Mouse (Mus musculus): ENCODE data around the gene Vmp1. TPM values are rescaled to one million over a fixed set of nuclear protein-coding genes. Genes with fewer than 3 reads are reported as not detected.

Gene Vmp1
- polyA plus RNA-seq, 1 experiment from 2014 or later: 95.0 TPM

GRCm38 (mm10) chr11:86681423-86681822 lies 2.2 kb downstream of the Vmp1 start:
- no peak overlapping the region for H3K4me2 ChIP-seq (ENCODE audit: low read depth, low read length)
- 74% methylated on average over 3 of the region's 3 CpGs for WGBS
- no peak overlapping the region for H3K9ac ChIP-seq (ENCODE audit: low read length)
- no peak for ATAC-seq (replicated peaks; ENCODE audit: extremely low read depth, insufficient read depth, low FRiP score)
- H3K27ac ChIP-seq (ENCODE audit: low read length): no peak overlapping the region
- no peak overlapping the region for H3K4me3 ChIP-seq (ENCODE audit: low read length)
- no peaks in the 10 kb centered on the region for H3K36me3 ChIP-seq (ENCODE audit: control insufficient read depth, insufficient read depth)
- H3K4me1 ChIP-seq (ENCODE audit: control insufficient read depth, insufficient read depth, low read length): peaks cover 27% of the 10 kb centered on the region
- H3K27me3 ChIP-seq (ENCODE audit: control insufficient read depth, insufficient read depth, low read length): no peaks in the 10 kb centered on the region
- no peaks in the 10 kb centered on the region for H3K9me3 ChIP-seq (replicated peaks; ENCODE audit: control insufficient read depth, low read length)

GRCm38 (mm10) chr11:86680729-86681128 lies 2.9 kb downstream of the Vmp1 start:
- no peak for ATAC-seq (replicated peaks; ENCODE audit: extremely low read depth, insufficient read depth, low FRiP score)
- WGBS: 93% methylated on average over 3 of the region's 3 CpGs
- no peak overlapping the region for H3K27ac ChIP-seq (ENCODE audit: low read length)
- H3K4me3 ChIP-seq (ENCODE audit: low read length): no peak overlapping the region
- H3K9ac ChIP-seq (ENCODE audit: low read length): no peak overlapping the region
- no peaks in the 10 kb centered on the region for H3K27me3 ChIP-seq (ENCODE audit: control insufficient read depth, insufficient read depth, low read length)
- peaks cover 25% of the 10 kb centered on the region for H3K4me1 ChIP-seq (ENCODE audit: control insufficient read depth, insufficient read depth, low read length)
- H3K9me3 ChIP-seq (replicated peaks; ENCODE audit: control insufficient read depth, low read length): no peaks in the 10 kb centered on the region
- no peaks in the 10 kb centered on the region for H3K36me3 ChIP-seq (ENCODE audit: control insufficient read depth, insufficient read depth)
- H3K4me2 ChIP-seq (ENCODE audit: low read depth, low read length): no peak overlapping the region

DNA sequence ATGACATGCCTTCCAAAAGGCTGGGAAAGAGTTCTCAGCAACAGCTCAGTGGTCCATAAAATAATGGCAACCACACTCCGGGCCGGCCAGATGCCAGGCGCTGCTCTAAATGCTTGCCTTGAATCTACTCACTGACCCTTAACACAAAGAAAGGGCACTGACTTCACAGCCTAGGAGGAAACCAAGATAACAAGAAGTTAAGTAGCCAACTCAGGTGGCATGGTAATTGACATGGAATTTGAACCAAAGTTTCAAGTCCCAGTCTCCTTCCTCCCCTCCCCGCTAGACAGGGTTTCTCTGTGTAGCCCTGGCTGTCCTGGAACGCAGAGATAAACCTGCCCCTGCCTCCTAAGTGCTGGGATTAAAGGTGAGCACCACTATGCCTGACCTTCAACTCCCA lies 4.7 kb downstream of the Vmp1 start:
- 65% methylated on average over 5 of the region's 5 CpGs for WGBS
- Histone ChIP-seq H3K9me3 (replicated peaks; ENCODE audit: control insufficient read depth, low read length) (no peaks in the 10 kb centered on the region), H3K4me2 (ENCODE audit: low read depth, low read length) (no peak overlapping the region), H3K4me1 (ENCODE audit: control insufficient read depth, insufficient read depth, low read length) (peaks cover 13% of the 10 kb centered on the region), H3K9ac (ENCODE audit: low read length) (no peak overlapping the region), H3K27me3 (ENCODE audit: control insufficient read depth, insufficient read depth, low read length) (no peaks in the 10 kb centered on the region), H3K27ac (ENCODE audit: low read length) (no peak overlapping the region), H3K4me3 (ENCODE audit: low read length) (no peak overlapping the region), H3K36me3 (ENCODE audit: control insufficient read depth, insufficient read depth) (no peaks in the 10 kb centered on the region)
- ATAC-seq (replicated peaks; ENCODE audit: extremely low read depth, insufficient read depth, low FRiP score): no peak

- Histone ChIP-seq H3K9me3 (replicated peaks; ENCODE audit: control insufficient read depth, low read length) (no peaks in the 10 kb centered on the region), H3K27me3 (ENCODE audit: control insufficient read depth, insufficient read depth, low read length) (no peaks in the 10 kb centered on the region), H3K36me3 (ENCODE audit: control insufficient read depth, insufficient read depth) (no peaks in the 10 kb centered on the region), H3K4me1 (ENCODE audit: control insufficient read depth, insufficient read depth, low read length) (peaks cover 8% of the 10 kb centered on the region; the same call in 1 of the 2 replicates), H3K27ac (ENCODE audit: low read length) (no peak overlapping the region), H3K4me2 (ENCODE audit: low read depth, low read length) (no peak overlapping the region), H3K9ac (ENCODE audit: low read length) (no peak overlapping the region), H3K4me3 (ENCODE audit: low read length) (no peak overlapping the region)
- ATAC-seq (replicated peaks; ENCODE audit: extremely low read depth, insufficient read depth, low FRiP score): no peak
- 84% methylated on average over 4 of the region's 4 CpGs for WGBS
Observed at GRCm38 (mm10) chr11:86675520-86675919, 8.1 kb downstream of the Vmp1 start.

- Histone ChIP-seq H3K9me3 (replicated peaks; ENCODE audit: control insufficient read depth, low read length) (no peaks in the 10 kb centered on the region), H3K4me2 (ENCODE audit: low read depth, low read length) (no peak overlapping the region), H3K9ac (ENCODE audit: low read length) (no peak overlapping the region), H3K27ac (ENCODE audit: low read length) (no peak overlapping the region), H3K27me3 (ENCODE audit: control insufficient read depth, insufficient read depth, low read length) (no peaks in the 10 kb centered on the region), H3K4me1 (ENCODE audit: control insufficient read depth, insufficient read depth, low read length) (peaks cover 8% of the 10 kb centered on the region; the same call in 1 of the 2 replicates), H3K4me3 (ENCODE audit: low read length) (no peak overlapping the region), H3K36me3 (ENCODE audit: control insufficient read depth, insufficient read depth) (no peaks in the 10 kb centered on the region)
- 60% methylated on average over 3 of the region's 3 CpGs for WGBS
- ATAC-seq (replicated peaks; ENCODE audit: extremely low read depth, insufficient read depth, low FRiP score): no peak
Observed at GRCm38 (mm10) chr11:86672772-86673171, 10.9 kb downstream of the Vmp1 start.

GRCm38 (mm10) chr11:86671041-86671675 lies 12.5 kb downstream of the Vmp1 start:
- H3K27ac ChIP-seq (ENCODE audit: low read length): peak overlapping the region; percentile 21; the same call in 1 of the 2 replicates
- no peaks in the 10 kb centered on the region for H3K9me3 ChIP-seq (replicated peaks; ENCODE audit: control insufficient read depth, low read length)
- H3K4me1 ChIP-seq (ENCODE audit: control insufficient read depth, insufficient read depth, low read length): peaks cover 8% of the 10 kb centered on the region; the same call in 1 of the 2 replicates
- H3K36me3 ChIP-seq (ENCODE audit: control insufficient read depth, insufficient read depth): no peaks in the 10 kb centered on the region
- WGBS: 34% methylated on average over 3 of the region's 3 CpGs
- H3K27me3 ChIP-seq (ENCODE audit: control insufficient read depth, insufficient read depth, low read length): no peaks in the 10 kb centered on the region
- no peak for ATAC-seq (replicated peaks; ENCODE audit: extremely low read depth, insufficient read depth, low FRiP score)
- H3K4me3 ChIP-seq (ENCODE audit: low read length): no peak overlapping the region
- no peak overlapping the region for H3K4me2 ChIP-seq (ENCODE audit: low read depth, low read length)
- H3K9ac ChIP-seq (ENCODE audit: low read length): no peak overlapping the region

DNA sequence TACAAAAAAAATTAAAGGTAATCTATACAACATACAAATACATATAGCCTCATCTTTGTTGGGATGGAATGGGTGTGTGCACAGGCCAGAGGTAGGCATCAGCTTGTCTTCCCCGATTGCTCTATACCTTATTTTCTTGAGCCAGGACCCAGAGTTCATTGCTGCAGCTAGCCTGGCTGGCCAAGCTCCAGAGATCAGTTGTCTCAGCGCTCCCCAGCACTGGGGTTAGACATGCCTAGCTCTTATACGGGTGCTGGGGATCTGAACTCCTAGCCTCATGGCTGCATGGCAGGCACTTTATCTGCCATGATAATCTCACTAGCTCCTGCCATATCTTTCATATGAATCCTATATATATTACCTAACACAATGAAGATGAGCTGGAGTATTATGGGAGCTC lies 15.5 kb downstream of the Vmp1 start:
- Histone ChIP-seq H3K27ac (ENCODE audit: low read length) (no peak overlapping the region), H3K36me3 (ENCODE audit: control insufficient read depth, insufficient read depth) (peaks cover 4% of the 10 kb centered on the region; the same call in 1 of the 2 replicates), H3K9ac (ENCODE audit: low read length) (no peak overlapping the region), H3K4me3 (ENCODE audit: low read length) (no peak overlapping the region), H3K4me1 (ENCODE audit: control insufficient read depth, insufficient read depth, low read length) (peaks cover 8% of the 10 kb centered on the region; the same call in 1 of the 2 replicates), H3K27me3 (ENCODE audit: control insufficient read depth, insufficient read depth, low read length) (no peaks in the 10 kb centered on the region), H3K4me2 (ENCODE audit: low read depth, low read length) (no peak overlapping the region), H3K9me3 (replicated peaks; ENCODE audit: control insufficient read depth, low read length) (no peaks in the 10 kb centered on the region)
- WGBS: 85% methylated on average over 3 of the region's 3 CpGs
- ATAC-seq (replicated peaks; ENCODE audit: extremely low read depth, insufficient read depth, low FRiP score): no peak

DNA sequence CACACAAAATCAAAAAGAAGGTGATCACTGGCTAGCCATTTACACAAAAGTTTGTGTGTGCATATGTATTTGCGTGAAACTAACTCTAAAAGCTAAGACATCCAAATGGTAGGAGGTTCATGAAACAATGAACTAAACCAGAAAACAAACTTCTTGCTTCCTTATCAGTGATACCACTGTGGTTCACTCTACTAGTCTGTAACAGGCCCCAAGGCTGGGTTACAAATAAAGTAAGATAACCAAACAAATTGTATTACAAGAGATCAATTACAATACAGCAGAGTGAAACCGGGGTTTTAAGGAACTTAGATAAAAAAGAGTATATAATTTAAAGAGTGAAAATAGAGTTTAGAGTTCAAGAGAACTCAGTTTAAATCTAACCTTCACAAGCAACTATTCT lies 16.1 kb downstream of the Vmp1 start:
- WGBS: 88% methylated on average over 2 of the region's 2 CpGs
- Histone ChIP-seq H3K9me3 (replicated peaks; ENCODE audit: control insufficient read depth, low read length) (no peaks in the 10 kb centered on the region), H3K27me3 (ENCODE audit: control insufficient read depth, insufficient read depth, low read length) (no peaks in the 10 kb centered on the region), H3K36me3 (ENCODE audit: control insufficient read depth, insufficient read depth) (peaks cover 4% of the 10 kb centered on the region), H3K4me2 (ENCODE audit: low read depth, low read length) (no peak overlapping the region), H3K4me3 (ENCODE audit: low read length) (no peak overlapping the region), H3K9ac (ENCODE audit: low read length) (no peak overlapping the region), H3K4me1 (ENCODE audit: control insufficient read depth, insufficient read depth, low read length) (peaks cover 8% of the 10 kb centered on the region; the same call in 1 of the 2 replicates), H3K27ac (ENCODE audit: low read length) (no peak overlapping the region)
- no peak for ATAC-seq (replicated peaks; ENCODE audit: extremely low read depth, insufficient read depth, low FRiP score)

- H3K36me3 ChIP-seq (ENCODE audit: control insufficient read depth, insufficient read depth): peaks cover 7% of the 10 kb centered on the region
- no peak overlapping the region for H3K9ac ChIP-seq (ENCODE audit: low read length)
- H3K27ac ChIP-seq (ENCODE audit: low read length): no peak overlapping the region
- no peaks in the 10 kb centered on the region for H3K9me3 ChIP-seq (replicated peaks; ENCODE audit: control insufficient read depth, low read length)
- 82% methylated on average over 3 of the region's 3 CpGs for WGBS
- H3K4me1 ChIP-seq (ENCODE audit: control insufficient read depth, insufficient read depth, low read length): no peaks in the 10 kb centered on the region
- H3K4me2 ChIP-seq (ENCODE audit: low read depth, low read length): no peak overlapping the region
- ATAC-seq (replicated peaks; ENCODE audit: extremely low read depth, insufficient read depth, low FRiP score): no peak
- H3K4me3 ChIP-seq (ENCODE audit: low read length): no peak overlapping the region
- no peaks in the 10 kb centered on the region for H3K27me3 ChIP-seq (ENCODE audit: control insufficient read depth, insufficient read depth, low read length)
Observed at GRCm38 (mm10) chr11:86664406-86664805, 19.2 kb downstream of the Vmp1 start.

All from heart, embryonic 16.5 days (tissue).